Mouse (Mus musculus): ENCODE measurements around the gene 1700011M02Rik. TPM values are rescaled to one million over a fixed set of nuclear protein-coding genes. Genes with fewer than 3 reads are reported as not detected.
"Not testable (repeated sequence)": the region's sequence is repeated elsewhere in the genome, so short reads cannot be mapped to it uniquely, and the experiment has no call there.

1700011M02Rik gene
- not detected in 2 replicates for polyA plus RNA-seq (2012; ENCODE audit: insufficient read depth, insufficient read length, missing spikeins)

- H3K27ac ChIP-seq (ENCODE audit: insufficient read depth, low read depth, low read length); H3K4me1 ChIP-seq (ENCODE audit: control insufficient read depth, insufficient read depth, low read length); H3K4me3 ChIP-seq (ENCODE audit: insufficient read depth, low read length): not testable (repeated sequence)
These were observed at the start of gene 1700011M02Rik, which contains the start of gene Dmrtc1a for GRCm38 (mm10) chrX:102908587-102908986. 1700011M02Rik (plus strand) TSS chrX:102908905. Dmrtc1a (minus strand) TSS chrX:102908687.

GRCm38 (mm10) chrX:102867871-102868270 lies 40.8 kb upstream of the 1700011M02Rik start, which contains the start of gene 1700031F05Rik:
1700031F05Rik (minus strand) TSS chrX:102867971.
- no peak within 1 kb of the TSS for H3K4me3 ChIP-seq (ENCODE audit: insufficient read depth, low read length)
- H3K27ac ChIP-seq (ENCODE audit: insufficient read depth, low read depth, low read length): no peak within 1 kb of the TSS
- H3K4me1 ChIP-seq (ENCODE audit: control insufficient read depth, insufficient read depth, low read length): no peaks in the 10 kb centered on the region
- TF ChIP-seq CTCF (IDR thresholded peaks at IDR 0.05; ENCODE audit: low read depth, low read length) (no peak), POLR2A (IDR thresholded peaks at IDR 0.05; ENCODE audit: borderline replicate concordance, low read depth, low read length) (no peak)

GRCm38 (mm10) chrX:102914823-102915222 lies 6.1 kb downstream of the 1700011M02Rik start:
- not testable (repeated sequence) for H3K27ac ChIP-seq (ENCODE audit: insufficient read depth, low read depth, low read length); H3K4me1 ChIP-seq (ENCODE audit: control insufficient read depth, insufficient read depth, low read length); H3K4me3 ChIP-seq (ENCODE audit: insufficient read depth, low read length)

- H3K27ac ChIP-seq (ENCODE audit: insufficient read depth, low read depth, low read length); H3K4me3 ChIP-seq (ENCODE audit: insufficient read depth, low read length); H3K4me1 ChIP-seq (ENCODE audit: control insufficient read depth, insufficient read depth, low read length): not testable (repeated sequence)
These were observed 18.0 kb downstream of the 1700011M02Rik start for GRCm38 (mm10) chrX:102926707-102927106.

GRCm38 (mm10) chrX:102928072-102928471 lies 19.4 kb downstream of the 1700011M02Rik start, which contains the start of gene 1700018G05Rik:
1700018G05Rik (plus strand) TSS chrX:102928372.
- not testable (repeated sequence) for H3K4me1 ChIP-seq (ENCODE audit: control insufficient read depth, insufficient read depth, low read length); H3K27ac ChIP-seq (ENCODE audit: insufficient read depth, low read depth, low read length); H3K4me3 ChIP-seq (ENCODE audit: insufficient read depth, low read length)

GRCm38 (mm10) chrX:102932992-102933570 lies 24.4 kb downstream of the 1700011M02Rik start:
- TF ChIP-seq POLR2A (IDR thresholded peaks at IDR 0.05; ENCODE audit: borderline replicate concordance, low read depth, low read length) (no peak), CTCF (IDR thresholded peaks at IDR 0.05; ENCODE audit: low read depth, low read length) (no peak)
- Histone ChIP-seq H3K4me3 (ENCODE audit: insufficient read depth, low read length) (no peak overlapping the region), H3K27ac (ENCODE audit: insufficient read depth, low read depth, low read length) (no peak overlapping the region), H3K4me1 (ENCODE audit: control insufficient read depth, insufficient read depth, low read length) (no peaks in the 10 kb centered on the region)

- Histone ChIP-seq H3K27ac (ENCODE audit: insufficient read depth, low read depth, low read length) (no peak overlapping the region), H3K4me3 (ENCODE audit: insufficient read depth, low read length) (peak overlapping the region; percentile 44), H3K4me1 (ENCODE audit: control insufficient read depth, insufficient read depth, low read length) (no peaks in the 10 kb centered on the region)
- TF ChIP-seq POLR2A (IDR thresholded peaks at IDR 0.05; ENCODE audit: borderline replicate concordance, low read depth, low read length) (no peak), CTCF (IDR thresholded peaks at IDR 0.05; ENCODE audit: low read depth, low read length) (no peak)
These were observed 25.1 kb downstream of the 1700011M02Rik start for GRCm38 (mm10) chrX:102933571-102934394.

GRCm38 (mm10) chrX:102934395-102934764 lies 25.7 kb downstream of the 1700011M02Rik start:
- Histone ChIP-seq H3K4me3 (ENCODE audit: insufficient read depth, low read length) (no peak overlapping the region), H3K27ac (ENCODE audit: insufficient read depth, low read depth, low read length) (no peak overlapping the region), H3K4me1 (ENCODE audit: control insufficient read depth, insufficient read depth, low read length) (no peaks in the 10 kb centered on the region)
- TF ChIP-seq POLR2A (IDR thresholded peaks at IDR 0.05; ENCODE audit: borderline replicate concordance, low read depth, low read length) (no peak), CTCF (IDR thresholded peaks at IDR 0.05; ENCODE audit: low read depth, low read length) (no peak)

- Histone ChIP-seq H3K4me3 (ENCODE audit: insufficient read depth, low read length) (no peak overlapping the region), H3K27ac (ENCODE audit: insufficient read depth, low read depth, low read length) (no peak overlapping the region), H3K4me1 (ENCODE audit: control insufficient read depth, insufficient read depth, low read length) (no peaks in the 10 kb centered on the region)
- TF ChIP-seq POLR2A (IDR thresholded peaks at IDR 0.05; ENCODE audit: borderline replicate concordance, low read depth, low read length): no peak
- TF ChIP-seq CTCF (IDR thresholded peaks at IDR 0.05; ENCODE audit: low read depth, low read length): no peak
These were observed 28.0 kb downstream of the 1700011M02Rik start for GRCm38 (mm10) chrX:102936743-102937142.

GRCm38 (mm10) chrX:102950136-102950535 lies 41.4 kb downstream of the 1700011M02Rik start:
- not testable (repeated sequence) for H3K4me1 ChIP-seq (ENCODE audit: control insufficient read depth, insufficient read depth, low read length); H3K4me3 ChIP-seq (ENCODE audit: insufficient read depth, low read length)

GRCm38 (mm10) chrX:102958917-102959316 lies 50.2 kb downstream of the 1700011M02Rik start:
- no peak overlapping the region for H3K4me3 ChIP-seq (ENCODE audit: insufficient read depth, low read length)
- H3K27ac ChIP-seq (ENCODE audit: insufficient read depth, low read depth, low read length): no peak overlapping the region
- H3K4me1 ChIP-seq (ENCODE audit: control insufficient read depth, insufficient read depth, low read length): no peaks in the 10 kb centered on the region
- TF ChIP-seq CTCF (IDR thresholded peaks at IDR 0.05; ENCODE audit: low read depth, low read length) (no peak), POLR2A (IDR thresholded peaks at IDR 0.05; ENCODE audit: borderline replicate concordance, low read depth, low read length) (no peak)

More at GRCm38 (mm10) chrX:102950136-102950535, 41.4 kb downstream of the 1700011M02Rik start:
- H3K27ac ChIP-seq (ENCODE audit: insufficient read depth, low read depth, low read length): not testable (repeated sequence)

Other genes starting within 250 kb of the 1700011M02Rik start
- gene Gm3880, start 221.9 kb upstream of the 1700011M02Rik start, polyA plus RNA-seq (2012; ENCODE audit: insufficient read depth, insufficient read length, missing spikeins): not detected in 2 replicates
- gene Gm9112, start 201.3 kb upstream of the 1700011M02Rik start, polyA plus RNA-seq (2012; ENCODE audit: insufficient read depth, insufficient read length, missing spikeins): not detected in 2 replicates
- not detected in 2 replicates for gene Dmrtc1b, start 201.0 kb upstream of the 1700011M02Rik start, polyA plus RNA-seq (2012; ENCODE audit: insufficient read depth, insufficient read length, missing spikeins)
- gene Dmrtc1c1, start 105.9 kb upstream of the 1700011M02Rik start, polyA plus RNA-seq (2012; ENCODE audit: insufficient read depth, insufficient read length, missing spikeins): not detected in 2 replicates
- gene Dmrtc1c2, start 54.3 kb upstream of the 1700011M02Rik start, polyA plus RNA-seq (2012; ENCODE audit: insufficient read depth, insufficient read length, missing spikeins): not detected in 2 replicates
- not detected in 2 replicates for gene 1700031F05Rik, start 40.9 kb upstream of the 1700011M02Rik start, polyA plus RNA-seq (2012; ENCODE audit: insufficient read depth, insufficient read length, missing spikeins)
- not detected in 2 replicates for gene Dmrtc1a, start 218 bp upstream of the 1700011M02Rik start, polyA plus RNA-seq (2012; ENCODE audit: insufficient read depth, insufficient read length, missing spikeins)
- gene 1700018G05Rik, start 19.5 kb downstream of the 1700011M02Rik start, polyA plus RNA-seq (2012; ENCODE audit: insufficient read depth, insufficient read length, missing spikeins): not detected in 2 replicates

All from bone marrow macrophage, adult 2 months (primary cell).